Mouse (Mus musculus): ENCODE data around the gene Slc25a44. TPM values are rescaled to one million over a fixed set of nuclear protein-coding genes. Genes with fewer than 3 reads are reported as not detected.
"Not testable (repeated sequence)": the region's sequence is repeated elsewhere in the genome, so short reads cannot be mapped to it uniquely, and the experiment has no call there.

Gene Slc25a44
- total and polyA plus RNA-seq, 3 experiments = 11.9 to 19.1 (median 14.6) TPM

DNA sequence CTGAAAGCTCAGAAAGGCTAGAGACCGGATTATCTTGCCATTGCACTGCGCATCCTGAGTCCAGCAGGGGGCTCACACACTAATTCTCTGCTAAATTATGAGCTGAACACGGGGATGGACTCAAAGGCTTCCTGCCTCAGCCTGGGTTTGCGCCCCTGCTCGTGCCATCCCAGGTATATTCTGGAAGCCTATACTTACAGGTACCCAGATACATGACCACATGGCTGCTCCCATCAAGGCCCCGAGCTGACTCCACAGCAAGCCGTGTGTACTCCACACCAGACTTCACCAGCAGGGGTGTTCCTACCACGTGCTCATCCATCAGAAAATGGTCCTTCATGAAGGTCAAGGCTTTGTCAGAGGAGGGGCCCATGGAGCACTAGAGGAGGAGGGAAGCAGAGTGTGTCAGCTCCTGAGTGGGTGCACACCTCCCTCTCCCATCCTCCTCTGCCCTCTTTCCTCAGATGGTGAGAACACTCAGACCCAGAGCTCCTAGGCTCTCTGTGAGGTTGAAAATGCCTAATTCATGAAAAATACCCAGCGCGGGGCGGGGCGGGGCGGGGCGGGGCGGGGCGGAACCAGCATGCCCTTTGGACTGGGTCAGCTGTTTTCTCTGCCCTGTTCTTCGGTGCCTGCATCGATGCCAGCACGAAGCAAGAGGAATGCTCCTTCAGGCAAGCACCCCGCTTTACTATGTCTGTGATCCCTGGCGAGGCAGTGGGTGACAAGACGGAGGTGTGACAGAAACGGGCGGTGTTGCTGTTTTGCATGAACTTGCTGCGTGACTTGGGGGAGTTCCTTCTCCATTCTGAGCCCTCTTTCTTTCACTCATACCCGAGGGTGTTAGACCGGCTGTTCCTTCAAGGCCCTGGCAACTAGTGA, 15.8 kb upstream of the Slc25a44 start:
- no peaks in the 10 kb centered on the region for H3K79me2 ChIP-seq (replicated peaks; ENCODE audit: control insufficient read depth, insufficient read depth, low read length)
- no peak overlapping the region for H3K27ac ChIP-seq
- H3K4me3 ChIP-seq = no peak overlapping the region
- H3K36me3 ChIP-seq (ENCODE audit: control insufficient read depth, insufficient read depth, low read length) = no peaks in the 10 kb centered on the region
- TF ChIP-seq EP300 (IDR thresholded peaks at IDR 0.05; ENCODE audit: insufficient read depth, low read depth, low read length) (no peak), CTCF (IDR thresholded peaks at IDR 0.05) (peak; percentile 66)
- no peaks in the 10 kb centered on the region; the same call in 1 of the 2 replicates for H3K4me1 ChIP-seq (ENCODE audit: control insufficient read depth, insufficient read depth, low read length)
- intact Hi-C loops (cut with DNase I) = no loop called here
- H3K27me3 ChIP-seq (ENCODE audit: control insufficient read depth, insufficient read depth, low read length) = no peaks in the 10 kb centered on the region
- DNase-seq = no peak
- WGBS = 19% methylated on average over 27 of the region's 27 CpGs
- no peak overlapping the region for H3K9ac ChIP-seq (ENCODE audit: low read depth, low read length)

GRCm38 (mm10) chr3:88439582-88439981, 14.6 kb upstream of the Slc25a44 start:
- Histone ChIP-seq H3K27ac (no peak overlapping the region), H3K36me3 (ENCODE audit: control insufficient read depth, insufficient read depth, low read length) (no peaks in the 10 kb centered on the region), H3K79me2 (replicated peaks; ENCODE audit: control insufficient read depth, insufficient read depth, low read length) (no peaks in the 10 kb centered on the region), H3K4me1 (ENCODE audit: control insufficient read depth, insufficient read depth, low read length) (no peaks in the 10 kb centered on the region; the same call in 1 of the 2 replicates), H3K27me3 (ENCODE audit: control insufficient read depth, insufficient read depth, low read length) (no peaks in the 10 kb centered on the region), H3K9ac (ENCODE audit: low read depth, low read length) (no peak overlapping the region), H3K4me3 (no peak overlapping the region)
- TF ChIP-seq CTCF (IDR thresholded peaks at IDR 0.05) = no peak
- TF ChIP-seq POLR2A (IDR thresholded peaks at IDR 0.05; ENCODE audit: insufficient read depth, low read depth, low read length) = no peak
- no peak for TF ChIP-seq EP300 (IDR thresholded peaks at IDR 0.05; ENCODE audit: insufficient read depth, low read depth, low read length)
- intact Hi-C loops (cut with DNase I) = no loop called here
- no peak for DNase-seq
- WGBS = 64% methylated on average over 4 of the region's 4 CpGs

GRCm38 (mm10) chr3:88437454-88437853, 12.5 kb upstream of the Slc25a44 start:
- no peaks in the 10 kb centered on the region for H3K79me2 ChIP-seq (replicated peaks; ENCODE audit: control insufficient read depth, insufficient read depth, low read length)
- no peaks in the 10 kb centered on the region for H3K27me3 ChIP-seq (ENCODE audit: control insufficient read depth, insufficient read depth, low read length)
- 77% methylated on average over 10 of the region's 10 CpGs for WGBS
- DNase-seq = no peak
- TF ChIP-seq CTCF (IDR thresholded peaks at IDR 0.05) (no peak), EP300 (IDR thresholded peaks at IDR 0.05; ENCODE audit: insufficient read depth, low read depth, low read length) (no peak), POLR2A (IDR thresholded peaks at IDR 0.05; ENCODE audit: insufficient read depth, low read depth, low read length) (no peak)
- no peaks in the 10 kb centered on the region; the same call in 1 of the 2 replicates for H3K4me1 ChIP-seq (ENCODE audit: control insufficient read depth, insufficient read depth, low read length)
- intact Hi-C loops (cut with DNase I) = no loop called here
- H3K36me3 ChIP-seq (ENCODE audit: control insufficient read depth, insufficient read depth, low read length) = no peaks in the 10 kb centered on the region
- H3K27ac ChIP-seq = no peak overlapping the region
- no peak overlapping the region for H3K9ac ChIP-seq (ENCODE audit: low read depth, low read length)
- H3K4me3 ChIP-seq = no peak overlapping the region

GRCm38 (mm10) chr3:88436395-88437201, 11.7 kb upstream of the Slc25a44 start:
- H3K4me3 ChIP-seq = peak overlapping the region; percentile 39

DNA sequence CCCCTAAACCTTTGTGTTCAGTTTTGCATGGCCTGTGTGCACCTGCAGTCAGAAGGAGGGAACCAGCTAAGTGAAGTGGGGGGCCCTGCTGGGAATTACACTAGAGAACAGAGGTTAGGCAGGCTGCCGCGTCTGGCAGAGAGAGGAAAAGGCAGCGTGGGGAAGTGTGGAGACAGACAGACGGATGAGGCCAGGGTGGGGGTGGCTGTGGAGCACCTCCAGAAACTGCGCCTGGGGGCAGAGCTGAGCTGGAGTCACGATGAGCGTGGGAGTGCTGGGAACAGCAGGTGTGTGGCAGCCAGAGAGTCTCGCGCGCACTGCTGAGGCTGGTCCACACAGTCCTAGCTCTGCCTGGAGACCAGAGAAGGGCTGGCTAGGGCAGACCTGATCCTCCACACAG, 10.6 kb upstream of the Slc25a44 start:
- Histone ChIP-seq H3K27ac (no peak overlapping the region), H3K4me3 (no peak overlapping the region), H3K36me3 (ENCODE audit: control insufficient read depth, insufficient read depth, low read length) (no peaks in the 10 kb centered on the region), H3K9ac (ENCODE audit: low read depth, low read length) (no peak overlapping the region), H3K27me3 (ENCODE audit: control insufficient read depth, insufficient read depth, low read length) (no peaks in the 10 kb centered on the region), H3K4me1 (ENCODE audit: control insufficient read depth, insufficient read depth, low read length) (no peaks in the 10 kb centered on the region; the same call in 1 of the 2 replicates), H3K79me2 (replicated peaks; ENCODE audit: control insufficient read depth, insufficient read depth, low read length) (no peaks in the 10 kb centered on the region)
- no peak for DNase-seq
- 63% methylated on average over 10 of the region's 10 CpGs for WGBS
- intact Hi-C loops (cut with DNase I) = no loop called here
- TF ChIP-seq CTCF (IDR thresholded peaks at IDR 0.05) = no peak
- TF ChIP-seq POLR2A (IDR thresholded peaks at IDR 0.05; ENCODE audit: insufficient read depth, low read depth, low read length) = no peak
- TF ChIP-seq EP300 (IDR thresholded peaks at IDR 0.05; ENCODE audit: insufficient read depth, low read depth, low read length) = no peak

More at GRCm38 (mm10) chr3:88436395-88437201, 11.7 kb upstream of the Slc25a44 start:
- Histone ChIP-seq H3K27me3 (ENCODE audit: control insufficient read depth, insufficient read depth, low read length) (no peaks in the 10 kb centered on the region), H3K27ac (no peak overlapping the region; the same call in 1 of the 2 replicates), H3K36me3 (ENCODE audit: control insufficient read depth, insufficient read depth, low read length) (no peaks in the 10 kb centered on the region), H3K79me2 (replicated peaks; ENCODE audit: control insufficient read depth, insufficient read depth, low read length) (no peaks in the 10 kb centered on the region), H3K4me1 (ENCODE audit: control insufficient read depth, insufficient read depth, low read length) (no peaks in the 10 kb centered on the region; the same call in 1 of the 2 replicates), H3K9ac (ENCODE audit: low read depth, low read length) (peak overlapping the region; percentile 52)
- intact Hi-C loops (cut with DNase I) = no loop called here
- TF ChIP-seq CTCF (IDR thresholded peaks at IDR 0.05) (peak; percentile 66), POLR2A (IDR thresholded peaks at IDR 0.05; ENCODE audit: insufficient read depth, low read depth, low read length) (no peak), EP300 (IDR thresholded peaks at IDR 0.05; ENCODE audit: insufficient read depth, low read depth, low read length) (no peak)
- WGBS = 12% methylated on average over 29 of the region's 29 CpGs
- peak; percentile 54 to 57 for DNase-seq

GRCm38 (mm10) chr3:88428639-88429038, 3.7 kb upstream of the Slc25a44 start:
- H3K9ac ChIP-seq (ENCODE audit: low read depth, low read length); H3K79me2 ChIP-seq (replicated peaks; ENCODE audit: control insufficient read depth, insufficient read depth, low read length); DNase-seq; H3K36me3 ChIP-seq (ENCODE audit: control insufficient read depth, insufficient read depth, low read length); H3K27ac ChIP-seq; H3K27me3 ChIP-seq (ENCODE audit: control insufficient read depth, insufficient read depth, low read length); H3K4me1 ChIP-seq (ENCODE audit: control insufficient read depth, insufficient read depth, low read length); intact Hi-C loops (cut with DNase I); H3K4me3 ChIP-seq: not testable (repeated sequence)
- 73% methylated on average over 8 of the region's 8 CpGs for WGBS

Data from heart, adult 2 months (tissue).